Mouse (Mus musculus) NIH3T3 (cell line): ENCODE measurements around the gene Hist1h4k.
"Not testable (repeated sequence)": the region's sequence is repeated elsewhere in the genome, so short reads cannot be mapped to it uniquely, and the experiment has no call there.

ENCODE experiments used
- DNase-seq: peaks from one replicate; pipeline ENCODE4 v3.0.0-alpha.2; 2012; ENCODE audit warnings: low read depth

The Hist1h4k gene

GRCm38 (mm10) chr13:21750159-21751017, at the start of gene Hist1h4k:
TSS of gene Hist1h4k (minus strand) at chr13:21750505.
- peak; percentile 91 for DNase-seq

DNA sequence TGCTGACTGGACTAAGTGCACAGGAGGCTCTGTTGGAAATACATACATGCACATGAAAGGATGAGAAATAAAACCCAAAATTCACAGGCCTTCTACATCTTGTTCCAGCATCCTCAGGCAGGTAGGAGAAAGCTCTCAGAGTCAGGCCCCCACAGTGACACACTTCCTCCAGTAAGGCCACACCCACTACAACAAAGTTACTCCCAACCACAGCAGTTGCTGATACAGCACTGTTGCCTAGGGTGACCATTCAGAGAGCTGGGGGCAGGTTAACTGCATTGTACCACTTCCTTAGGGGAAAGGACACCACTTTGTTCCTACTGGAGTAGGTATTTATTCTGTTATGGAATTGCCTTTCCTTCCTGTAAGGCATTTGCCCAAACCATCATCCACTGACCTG, 46.9 kb upstream of the Hist1h4k start:
- DNase-seq = not testable (repeated sequence)

GRCm38 (mm10) chr13:21795584-21795983, 45.3 kb upstream of the Hist1h4k start:
- DNase-seq = no peak

DNA sequence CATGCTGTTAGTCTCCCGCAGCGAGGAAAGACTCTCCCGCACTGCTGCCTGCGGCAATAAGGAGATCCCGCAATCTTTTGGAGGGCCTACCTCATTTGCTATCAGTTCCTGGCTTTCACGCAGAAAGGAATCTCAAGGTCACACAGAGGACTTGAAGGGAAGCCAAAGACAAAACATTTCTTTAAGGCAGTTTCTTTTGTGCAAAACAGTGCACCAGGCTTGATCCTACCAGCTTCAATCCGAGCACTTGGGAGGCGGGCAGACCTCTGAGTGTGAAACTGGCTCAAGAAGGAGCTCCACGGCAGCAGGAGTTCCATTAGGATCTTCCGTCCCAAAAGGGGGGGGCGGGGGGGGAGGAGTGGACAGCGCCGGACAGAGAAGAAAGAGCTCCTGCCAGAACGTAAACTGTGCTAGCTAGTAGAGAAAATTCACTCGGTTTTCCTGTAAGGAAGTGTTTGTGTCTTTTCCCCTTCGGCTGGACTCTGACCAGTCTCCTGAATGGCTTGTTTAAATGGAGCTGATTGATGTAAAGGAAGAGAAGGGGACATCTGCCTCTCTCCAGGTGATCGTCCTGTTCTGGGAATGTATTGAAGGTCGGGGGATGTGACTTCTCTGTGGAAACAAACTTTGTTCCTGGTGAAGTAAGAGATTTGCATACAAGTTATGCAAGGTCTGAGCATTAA, 40.4 kb upstream of the Hist1h4k start:
- DNase-seq = no peak

DNA sequence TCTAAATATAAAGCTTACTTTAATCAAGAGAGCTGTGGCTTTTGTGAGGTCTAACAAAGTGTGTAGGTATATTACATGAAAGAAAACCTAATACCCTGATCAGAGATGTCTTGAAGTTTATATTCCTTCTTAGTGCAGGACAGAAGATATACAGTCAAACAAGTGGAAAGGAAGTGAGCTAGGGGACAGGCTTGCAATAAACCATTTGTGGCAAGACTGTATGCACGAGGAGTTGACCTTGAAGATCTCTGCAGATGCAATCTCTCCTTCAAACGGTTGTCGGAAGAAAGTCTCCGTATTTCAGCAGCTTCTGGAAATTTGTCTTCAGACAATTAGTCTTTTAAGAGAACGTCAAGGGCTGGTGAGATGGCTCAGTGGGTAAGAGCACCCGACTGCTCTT, 39.6 kb upstream of the Hist1h4k start:
- no peak for DNase-seq

DNA sequence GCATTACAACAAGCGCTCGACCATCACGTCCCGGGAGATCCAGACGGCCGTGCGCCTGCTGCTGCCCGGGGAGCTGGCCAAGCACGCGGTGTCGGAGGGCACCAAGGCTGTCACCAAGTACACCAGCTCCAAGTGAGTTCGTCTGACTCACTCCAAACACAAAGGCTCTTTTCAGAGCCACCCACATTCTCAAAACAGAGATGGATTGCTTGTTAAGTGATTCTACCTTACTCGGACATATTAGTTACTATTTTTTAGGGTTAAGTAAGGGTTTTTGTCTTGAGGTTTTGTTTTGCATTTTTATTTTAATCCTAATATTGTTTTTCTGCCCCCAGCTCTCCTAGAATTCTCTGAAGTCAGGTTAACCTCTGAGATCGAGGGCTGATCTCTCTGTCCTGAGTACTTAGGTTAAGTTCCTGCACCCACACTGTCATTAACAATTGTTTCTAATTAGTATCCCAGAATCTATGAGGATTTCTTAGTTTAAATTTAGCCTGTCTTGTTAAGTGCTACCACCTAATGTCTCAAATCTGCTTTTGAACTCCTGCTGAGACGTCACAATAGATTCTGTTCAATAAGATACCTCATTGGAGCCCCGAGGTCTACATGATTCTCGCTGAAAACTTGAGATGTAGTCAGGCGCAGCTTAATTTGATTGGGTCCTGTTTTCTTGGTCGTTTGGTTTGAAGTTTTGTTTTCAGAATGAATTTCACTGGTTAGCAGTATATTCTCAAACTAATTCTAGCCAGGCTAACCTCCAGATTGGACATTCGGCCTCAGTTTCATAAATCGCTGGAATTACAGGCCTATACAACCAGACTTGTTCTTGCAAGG, 37.7 kb upstream of the Hist1h4k start:
- no peak for DNase-seq

DNA sequence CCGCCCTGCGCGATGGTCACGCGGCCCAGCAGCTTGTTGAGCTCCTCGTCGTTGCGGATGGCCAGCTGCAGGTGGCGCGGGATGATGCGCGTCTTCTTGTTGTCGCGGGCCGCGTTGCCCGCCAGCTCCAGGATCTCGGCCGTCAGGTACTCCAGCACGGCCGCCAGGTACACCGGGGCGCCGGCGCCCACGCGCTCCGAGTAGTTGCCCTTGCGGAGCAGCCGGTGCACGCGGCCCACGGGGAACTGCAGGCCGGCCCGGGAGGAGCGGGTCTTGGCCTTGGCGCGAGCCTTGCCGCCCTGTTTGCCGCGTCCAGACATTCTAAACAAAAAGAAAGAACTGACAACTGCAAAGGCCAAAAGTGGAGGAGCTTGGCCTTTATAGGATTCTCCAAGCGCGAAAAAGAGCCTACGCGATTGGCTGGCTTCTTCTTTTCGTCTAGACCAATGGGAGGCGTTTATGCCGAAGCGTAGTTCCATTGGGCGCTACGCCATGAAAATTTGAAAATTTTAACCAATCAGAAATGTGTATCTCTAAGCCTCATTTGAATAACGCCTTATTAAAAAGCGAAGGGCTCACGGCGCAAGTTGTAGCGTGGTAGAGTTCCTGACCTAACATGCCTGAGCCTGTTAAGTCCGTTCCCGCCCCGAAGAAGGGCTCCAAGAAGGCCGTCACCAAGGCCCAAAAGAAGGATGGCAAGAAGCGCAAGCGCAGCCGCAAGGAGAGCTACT, 36.8 kb upstream of the Hist1h4k start, which contains the start of the genes Hist1h2an and Hist1h2bp:
Gene Hist1h2an, minus strand, starts transcription at position 320 of the 731 bp plus-strand sequence.
Gene Hist1h2bp, plus strand, starts transcription at position 563 of the 731 bp plus-strand sequence.
- DNase-seq = peak; percentile 97

DNA sequence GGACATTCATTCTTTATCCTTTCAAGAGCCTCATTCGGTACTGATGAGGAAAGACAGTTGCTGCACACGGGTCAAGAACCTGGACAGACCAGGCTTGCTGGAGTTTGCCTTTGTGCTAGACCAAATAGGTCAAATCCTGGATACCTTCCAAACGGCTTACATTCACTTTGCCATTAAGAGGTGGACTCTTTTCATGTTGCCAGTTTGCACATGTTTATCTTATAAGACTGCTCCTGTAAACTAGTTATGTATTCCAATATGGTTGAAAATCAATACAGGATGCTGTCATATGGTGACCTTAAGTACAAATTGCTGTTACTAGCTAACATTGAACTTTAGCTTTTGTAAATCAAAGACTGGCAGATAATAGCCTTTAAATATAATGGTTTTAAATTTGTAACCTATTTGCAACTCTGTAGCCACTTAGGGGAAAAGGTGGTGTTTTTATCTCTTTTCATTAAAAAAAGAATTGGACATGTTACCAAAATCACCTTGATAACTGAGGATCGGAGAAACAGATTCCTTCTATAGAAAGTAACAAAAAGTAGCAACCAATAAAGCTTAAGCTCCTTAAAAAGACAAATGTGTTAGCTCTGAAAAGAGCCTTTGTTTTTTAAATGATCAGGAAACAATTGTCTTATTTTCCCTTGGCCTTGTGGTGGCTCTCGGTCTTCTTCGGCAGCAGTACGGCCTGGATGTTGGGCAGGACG, 36.0 kb upstream of the Hist1h4k start:
- peak; percentile 56 for DNase-seq

- DNase-seq = no peak
Observed at GRCm38 (mm10) chr13:21784311-21784710, 34.0 kb upstream of the Hist1h4k start.

- peak; percentile 47 for DNase-seq
Observed at GRCm38 (mm10) chr13:21783734-21784161, 33.4 kb upstream of the Hist1h4k start.

GRCm38 (mm10) chr13:21783255-21783617, 32.9 kb upstream of the Hist1h4k start, which contains the start of gene Hist1h3i:
TSS of gene Hist1h3i (minus strand) at chr13:21783370.
- DNase-seq = peak; percentile 84

- peak; percentile 57 for DNase-seq
Observed at GRCm38 (mm10) chr13:21782361-21783254, 32.3 kb upstream of the Hist1h4k start.

GRCm38 (mm10) chr13:21781639-21782038, 31.3 kb upstream of the Hist1h4k start:
- no peak for DNase-seq

DNA sequence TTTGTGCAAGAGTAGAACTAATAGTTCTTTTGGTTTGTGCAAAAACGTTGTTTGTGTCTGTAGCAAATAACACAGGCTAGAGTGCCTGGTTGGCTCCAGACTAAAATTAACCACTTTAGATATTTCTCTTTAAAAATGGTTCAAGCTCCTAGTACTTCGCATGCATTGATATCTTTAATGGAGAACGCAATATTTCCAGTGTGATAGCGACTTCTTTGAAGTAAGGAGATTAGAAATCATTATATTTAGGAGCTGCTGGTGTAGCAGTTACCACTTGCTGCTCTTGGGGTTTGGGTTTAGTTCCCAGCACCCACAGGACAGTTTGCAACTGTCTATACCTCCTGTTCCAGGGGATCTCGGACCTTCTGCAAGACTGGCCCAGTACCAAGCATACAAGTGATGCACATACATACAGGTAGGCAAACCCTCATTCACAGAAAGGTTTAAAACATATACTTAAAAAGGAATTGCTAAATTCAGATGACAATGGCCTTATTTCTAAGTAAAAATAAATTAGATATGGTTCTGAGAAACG, 30.8 kb upstream of the Hist1h4k start:
- DNase-seq = no peak

GRCm38 (mm10) chr13:21779767-21780731, 29.7 kb upstream of the Hist1h4k start, which contains the start of gene Hist1h1b:
TSS of gene Hist1h1b (minus strand) at chr13:21780625.
- peak; percentile 80 for DNase-seq

GRCm38 (mm10) chr13:21778814-21779766, 28.8 kb upstream of the Hist1h4k start:
- peak; percentile 89 for DNase-seq

DNA sequence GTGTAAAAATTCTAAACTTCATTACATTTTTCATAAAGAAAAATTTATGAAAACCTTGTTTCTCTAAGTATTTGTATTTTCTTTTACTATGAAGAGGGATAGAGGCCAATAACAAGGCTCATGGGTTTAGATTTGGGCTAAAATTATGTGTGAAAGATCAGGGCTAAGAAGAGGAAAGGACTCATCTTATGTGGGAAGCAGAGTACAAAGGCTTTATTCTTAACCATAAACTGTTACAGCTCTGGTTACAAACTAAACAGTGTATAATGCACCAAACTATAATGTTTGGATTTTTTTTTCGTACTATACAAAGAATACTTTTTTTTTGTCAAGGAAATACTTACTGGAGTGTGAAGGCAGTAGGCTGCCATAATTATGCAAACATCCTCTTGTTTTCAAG, 5.4 kb upstream of the Hist1h4k start:
- no peak for DNase-seq
